In the genomic region with DNA sequence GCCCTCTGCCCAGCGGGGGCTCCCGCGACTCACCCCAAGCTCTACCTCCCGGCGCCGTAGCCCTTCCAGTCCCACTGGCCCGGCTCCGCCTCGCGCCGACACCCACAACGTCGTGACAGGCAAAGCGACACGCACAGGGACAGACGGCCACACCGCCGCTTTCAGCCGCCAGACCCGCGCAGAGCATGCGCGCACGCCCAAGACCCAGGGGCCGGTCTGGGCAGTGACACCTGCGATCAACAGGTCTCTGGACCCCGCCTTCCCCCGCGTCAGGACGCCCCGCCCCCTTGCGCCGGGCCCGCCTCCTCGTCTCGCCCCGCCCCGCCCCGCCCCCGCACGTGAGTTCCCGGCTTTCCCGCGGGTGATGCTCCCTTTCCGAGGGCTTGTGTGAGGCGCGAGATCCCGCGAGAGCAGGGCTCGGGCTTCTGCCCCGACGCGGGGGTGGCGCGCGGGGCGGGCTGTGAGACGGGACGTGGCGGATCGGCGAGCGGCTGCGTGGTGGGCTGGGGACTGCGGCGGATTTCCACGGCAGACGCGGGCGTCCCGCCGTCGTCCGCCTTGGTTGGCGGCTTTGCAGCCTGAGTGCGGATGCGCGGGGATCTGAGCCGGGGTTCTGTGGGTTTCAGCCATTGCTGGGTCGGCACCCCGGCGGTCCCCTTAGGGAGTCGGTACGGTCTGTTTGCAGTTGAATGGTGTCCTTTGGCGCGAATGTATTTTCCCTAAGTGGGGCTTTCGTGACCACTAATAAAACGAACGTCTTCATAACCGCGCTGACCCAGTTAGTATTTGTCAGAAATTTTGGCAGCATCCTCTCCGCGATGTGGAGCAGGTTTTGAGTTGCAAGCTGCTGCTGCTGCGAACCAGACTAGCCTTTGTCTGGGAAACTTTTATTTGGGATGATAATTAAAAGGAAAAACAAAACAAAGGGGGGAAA, we compare ENCODE assay signal across 8 mouse cellular contexts. TPM values are rescaled to one million over a fixed set of nuclear protein-coding genes. Genes with fewer than 3 reads are reported as not detected.
DNase-seq lines count a peak whose midpoint lies in the region; ATAC-seq lines count a peak whose summit lies in the region.

Gene Usp53, minus strand, starts transcription at position 262 of the 934 bp plus-strand sequence.

- H3K9ac ChIP-seq in intestine, embryonic 16.5 days (ENCODE audit: low read depth, low read length), result peak within 1 kb of the TSS; percentile 92

- no peaks in the 10 kb centered on the region for H3K27me3 ChIP-seq in intestine, embryonic 16.5 days (replicated peaks; ENCODE audit: control insufficient read depth, insufficient read depth, low read length)

- peak; percentile 98 for DNase-seq in adrenal gland, postnatal 10 days
- peak; percentile 99 for DNase-seq in embryo, embryonic 9.5 days (ENCODE audit: extremely low spot score)
- DNase-seq in gastrocnemius, postnatal 4 days (ENCODE audit: low spot score in 2 of 2), result peak; percentile 86 to 92
- peak; percentile 94 to 96 for DNase-seq in left cerebral cortex, postnatal 25 days (ENCODE audit: low spot score in 2 of 2)
- DNase-seq in mesoderm, embryonic 11.5 days (ENCODE audit: low read depth, low spot score), result peak; percentile 96
- DNase-seq in right cerebral cortex, postnatal 25 days, result peak; percentile 96
- DNase-seq in urinary bladder, postnatal 36 days (ENCODE audit: low spot score in 2 of 2), result peak; percentile 91 to 93

- no peaks in the 10 kb centered on the region for H3K9me3 ChIP-seq in intestine, embryonic 16.5 days (ENCODE audit: control insufficient read depth, low read length)

- H3K4me2 ChIP-seq in intestine, embryonic 16.5 days (ENCODE audit: low read depth, low read length), result peak within 1 kb of the TSS; percentile 78

- peak within 1 kb of the TSS; percentile 99 for H3K27ac ChIP-seq in intestine, embryonic 16.5 days (ENCODE audit: low read length)

- intact Hi-C loops in left cerebral cortex, postnatal 25 days (cut with DNase I), result loop anchor here (1.0 to 5.0 kb wide), 2 partner anchors 60 to 118 kb away; partner anchors contain the start of gene 1810037I17Rik

- WGBS in intestine, embryonic 16.5 days, result under 1% methylated on average over 93 of the region's 94 CpGs

- peak within 1 kb of the TSS; percentile 93 for H3K4me3 ChIP-seq in intestine, embryonic 16.5 days (ENCODE audit: low read length)

- peak; percentile 99 for ATAC-seq in intestine, embryonic 16.5 days

- no peaks in the 10 kb centered on the region for H3K36me3 ChIP-seq in intestine, embryonic 16.5 days (ENCODE audit: control insufficient read depth, insufficient read depth, low read length)

- H3K4me1 ChIP-seq in intestine, embryonic 16.5 days (ENCODE audit: control insufficient read depth, insufficient read depth, low read length), result peaks cover 8% of the 10 kb centered on the region; the same call in 1 of the 2 replicates

RNA-seq across cellular contexts. Expression of gene Usp53, which starts in this region (rescaled TPM):
- 10 to 100 TPM; 19.7 to 24.0 TPM for total RNA-seq in adrenal gland, postnatal 10 days (2021)
- total RNA-seq in gastrocnemius, postnatal 4 days (2021), result 10 to 100 TPM in 1 of 2 experiments, 1 to 10 TPM in 1; 9.2 to 11.8 TPM
- 6.6 and 9.2 TPM in 2 replicates for polyA plus RNA-seq in intestine, embryonic 16.5 days (2015; fragmentation: Nextera tagmentation; extraction: Ambion mirVana)
- 10 to 100 TPM; 24.7 to 29.0 TPM for total RNA-seq in left cerebral cortex, postnatal 25 days (2021)

Comparison
In these comparisons a context has a peak if more than half of its experiments do, and no peak if none do; other contexts are left out.
1. Peak in every context shown above with its lines: DNase-seq, ATAC-seq, H3K4me3 ChIP-seq and H3K27ac ChIP-seq.